Mouse (Mus musculus): ENCODE results near the gene Map4. TPM values are rescaled to one million over a fixed set of nuclear protein-coding genes. Genes with fewer than 3 reads are reported as not detected.

The Map4 gene
- total and polyA plus RNA-seq, 3 experiments = 14.4 to 45.8 (median 28.9) TPM

DNA sequence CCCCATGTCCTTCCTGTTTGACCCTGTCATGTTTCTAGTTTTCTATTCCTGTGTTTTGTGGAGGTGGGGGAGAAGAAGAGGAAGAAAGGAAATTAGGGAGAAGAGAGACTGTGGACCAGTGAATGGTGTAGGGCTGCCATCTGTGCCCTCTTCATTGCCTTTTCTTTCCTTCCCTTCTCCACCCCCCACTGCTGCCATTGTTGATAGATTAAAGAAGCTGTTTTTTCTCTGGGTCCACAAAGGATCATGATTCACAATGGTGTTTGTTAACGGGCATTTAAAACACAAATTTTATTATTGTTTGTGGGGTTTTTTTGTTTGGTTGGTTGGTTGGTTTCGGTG lies 122.8 kb downstream of the Map4 start:
- no peaks in the 10 kb centered on the region for H3K27me3 ChIP-seq (replicated peaks)
- H3K79me2 ChIP-seq (replicated peaks; ENCODE audit: control insufficient read depth, extremely low read depth, insufficient read depth, poor library complexity, severe bottlenecking) = no peaks in the 10 kb centered on the region
- H3K4me2 ChIP-seq (ENCODE audit: insufficient read depth, low read depth, poor library complexity, severe bottlenecking) = no peak overlapping the region
- H3K27ac ChIP-seq (ENCODE audit: insufficient read depth, low read depth) = no peak overlapping the region
- in situ Hi-C loops (cut with MboI; ENCODE audit: low pct_ligation_motif_present, low pct_unique_long_range_greater_than_20kb, low sequenced_read_pairs) (no loop called here), dilution Hi-C loops (cut with MboI; ENCODE audit: extremely low pct_ligation_motif_present, extremely low pct_unique_long_range_greater_than_20kb, low sequenced_read_pairs) (no loop called here)
- no peak for DNase-seq (ENCODE audit: extremely low read depth)
- no peaks in the 10 kb centered on the region for H3K9me3 ChIP-seq (replicated peaks; ENCODE audit: low read length)
- TF ChIP-seq CHD1 (IDR thresholded peaks at IDR 0.05; ENCODE audit: low read depth, low read length) (no peak), RCOR1 (conservative IDR thresholded peaks at IDR 0.05; ENCODE audit: low read depth, low read length) (no peak), POLR2A (IDR thresholded peaks at IDR 0.05; ENCODE audit: low read depth, low read length) (no peak), ZMIZ1 (IDR thresholded peaks at IDR 0.05; ENCODE audit: low read depth, low read length) (no peak), TCF12 (IDR thresholded peaks at IDR 0.05; ENCODE audit: low read depth, low read length) (no peak), MAZ (IDR thresholded peaks at IDR 0.05; ENCODE audit: low read depth, low read length) (no peak), ZNF384 (IDR thresholded peaks at IDR 0.05; ENCODE audit: low read depth, low read length) (no peak), BHLHE40 (IDR thresholded peaks at IDR 0.05; ENCODE audit: low read depth, low read length) (no peak)
- H3K4me3 ChIP-seq (replicated peaks in 1 of 3; ENCODE audit: low read depth in 2 of 3, low read length in 2 of 3, poor library complexity in 1 of 3) = no peak overlapping the region
- H3K9ac ChIP-seq (ENCODE audit: insufficient read depth, low read depth) = no peak overlapping the region
- peaks cover 0 to 12% of the 10 kb centered on the region in 2 experiments; a peak in 1 of 4 replicates for H3K4me1 ChIP-seq (ENCODE audit: control insufficient read depth in 1 of 2, insufficient read depth in 2 of 2)
- H3K36me3 ChIP-seq (replicated peaks in 1 of 2; ENCODE audit: control insufficient read depth in 1 of 2, insufficient read depth in 1 of 2, low read length in 1 of 2) = peaks cover 2 to 31% of the 10 kb centered on the region in 2 experiments

DNA sequence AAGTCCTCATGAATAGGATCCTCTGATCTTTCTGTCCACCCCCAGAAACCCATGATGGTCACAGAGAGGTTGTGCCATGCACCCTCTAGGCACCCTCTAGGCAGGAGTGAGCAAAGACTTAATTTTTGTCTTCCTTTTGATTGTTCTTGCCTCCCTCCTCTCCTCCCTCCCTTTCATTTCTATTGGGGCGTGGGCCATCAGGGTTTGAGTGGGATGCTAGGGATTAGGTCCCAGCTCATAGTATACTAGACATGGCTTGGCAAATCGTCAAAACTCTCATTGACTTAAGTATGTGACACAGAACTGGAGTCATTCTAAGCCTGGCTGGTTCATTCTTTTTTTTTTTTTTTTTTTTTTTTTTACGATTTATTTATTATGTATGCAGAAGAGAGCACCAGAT lies 123.5 kb downstream of the Map4 start:
- dilution Hi-C loops (cut with MboI; ENCODE audit: extremely low pct_ligation_motif_present, extremely low pct_unique_long_range_greater_than_20kb, low sequenced_read_pairs) (no loop called here), in situ Hi-C loops (cut with MboI; ENCODE audit: low pct_ligation_motif_present, low pct_unique_long_range_greater_than_20kb, low sequenced_read_pairs) (no loop called here)
- no peak overlapping the region for H3K27ac ChIP-seq (ENCODE audit: insufficient read depth, low read depth)
- H3K9ac ChIP-seq (ENCODE audit: insufficient read depth, low read depth) = no peak overlapping the region
- H3K27me3 ChIP-seq (replicated peaks) = no peaks in the 10 kb centered on the region
- no peak overlapping the region for H3K4me3 ChIP-seq (replicated peaks in 1 of 3; ENCODE audit: low read depth in 2 of 3, low read length in 2 of 3, poor library complexity in 1 of 3)
- no peak for DNase-seq (ENCODE audit: extremely low read depth)
- peaks cover 2 to 31% of the 10 kb centered on the region in 2 experiments for H3K36me3 ChIP-seq (replicated peaks in 1 of 2; ENCODE audit: control insufficient read depth in 1 of 2, insufficient read depth in 1 of 2, low read length in 1 of 2)
- peaks cover 0 to 12% of the 10 kb centered on the region in 2 experiments; a peak in 1 of 4 replicates for H3K4me1 ChIP-seq (ENCODE audit: control insufficient read depth in 1 of 2, insufficient read depth in 2 of 2)
- no peak for TF ChIP-seq ELF1 (IDR thresholded peaks at IDR 0.05; ENCODE audit: low read depth, low read length)
- TF ChIP-seq GABPA (IDR thresholded peaks at IDR 0.05; ENCODE audit: insufficient replicate concordance, low read depth, low read length) = no peak
- TF ChIP-seq JUN (IDR thresholded peaks at IDR 0.05; ENCODE audit: insufficient read depth, low read depth, low read length) = no peak
- TF ChIP-seq NELFE (IDR thresholded peaks at IDR 0.05; ENCODE audit: low read depth, low read length) = no peak
- TF ChIP-seq PAX5 (IDR thresholded peaks at IDR 0.05; ENCODE audit: low read length) = no peak
- no peak for TF ChIP-seq CTCF (conservative IDR thresholded peaks at IDR 0.05 in 1 of 2, IDR thresholded peaks at IDR 0.05 in 1 of 2; ENCODE audit: low read depth in 2 of 2, low read length in 2 of 2)
- TF ChIP-seq RCOR1 (conservative IDR thresholded peaks at IDR 0.05; ENCODE audit: low read depth, low read length) = no peak
- TF ChIP-seq TBP (conservative IDR thresholded peaks at IDR 0.05; ENCODE audit: low read depth, low read length) = no peak
- no peak for TF ChIP-seq MEF2A (IDR thresholded peaks at IDR 0.05; ENCODE audit: borderline replicate concordance, low read depth, low read length)
- no peak overlapping the region for H3K4me2 ChIP-seq (ENCODE audit: insufficient read depth, low read depth, poor library complexity, severe bottlenecking)
- no peaks in the 10 kb centered on the region for H3K79me2 ChIP-seq (replicated peaks; ENCODE audit: control insufficient read depth, extremely low read depth, insufficient read depth, poor library complexity, severe bottlenecking)
- no peaks in the 10 kb centered on the region for H3K9me3 ChIP-seq (replicated peaks; ENCODE audit: low read length)

All from CH12.LX (cell line).